Mouse (Mus musculus): ENCODE results near the gene Stxbp1.

Stxbp1 gene

GRCm38 (mm10) chr2:32791297-32791696 lies 55.7 kb downstream of the Stxbp1 start:
- in situ Hi-C loops (cut with MboI, MseI) = no loop called here

- in situ Hi-C loops (cut with MboI, MseI) = no loop called here
These were observed 58.5 kb downstream of the Stxbp1 start for GRCm38 (mm10) chr2:32788581-32788980.

GRCm38 (mm10) chr2:32787176-32787575 lies 59.9 kb downstream of the Stxbp1 start:
- in situ Hi-C loops (cut with MboI, MseI) = no loop called here

GRCm38 (mm10) chr2:32784048-32784681 lies 62.9 kb downstream of the Stxbp1 start, which contains the start of gene Cfap157:
TSS of gene Cfap157 (minus strand) at chr2:32784428.
- in situ Hi-C loops (cut with MboI, MseI) = no loop called here

- in situ Hi-C loops (cut with MboI, MseI) = no loop called here
These were observed 65.3 kb downstream of the Stxbp1 start for GRCm38 (mm10) chr2:32781710-32782109.

- in situ Hi-C loops (cut with MboI, MseI) = loop anchor here (5.0 kb wide), 1 partner anchor 78 kb away; no protein-coding TSS in a partner anchor
These were observed 67.3 kb downstream of the Stxbp1 start for GRCm38 (mm10) chr2:32779714-32780113.

GRCm38 (mm10) chr2:32779131-32779530 lies 67.9 kb downstream of the Stxbp1 start:
- in situ Hi-C loops (cut with MboI, MseI) = loop anchor here (5.0 kb wide), 1 partner anchor 78 kb away; no protein-coding TSS in a partner anchor

GRCm38 (mm10) chr2:32778081-32778480 lies 69.0 kb downstream of the Stxbp1 start:
- in situ Hi-C loops (cut with MboI, MseI) = loop anchor here (5.0 kb wide), 1 partner anchor 79 kb away; no protein-coding TSS in a partner anchor

GRCm38 (mm10) chr2:32776192-32776591 lies 70.9 kb downstream of the Stxbp1 start:
- in situ Hi-C loops (cut with MboI, MseI) = loop anchor here (5.0 kb wide), 1 partner anchor 81 kb away; no protein-coding TSS in a partner anchor

GRCm38 (mm10) chr2:32775359-32776074 lies 71.5 kb downstream of the Stxbp1 start, which contains the start of the genes Ttc16 and Ptrh1:
TSS of gene Ttc16 (minus strand) at chr2:32775633.
TSS of gene Ptrh1 (plus strand) at chr2:32775786.
- in situ Hi-C loops (cut with MboI, MseI) = loop anchor here (5.0 kb wide), 1 partner anchor 82 kb away; no protein-coding TSS in a partner anchor

- in situ Hi-C loops (cut with MboI, MseI) = no loop called here
These were observed 74.3 kb downstream of the Stxbp1 start for GRCm38 (mm10) chr2:32772626-32773279.

GRCm38 (mm10) chr2:32771886-32772285 lies 75.2 kb downstream of the Stxbp1 start:
- in situ Hi-C loops (cut with MboI, MseI) = no loop called here

- in situ Hi-C loops (cut with MboI, MseI) = no loop called here
These were observed 77.5 kb downstream of the Stxbp1 start for GRCm38 (mm10) chr2:32769327-32770085.

- in situ Hi-C loops (cut with MboI, MseI) = no loop called here
These were observed 78.3 kb downstream of the Stxbp1 start for GRCm38 (mm10) chr2:32768661-32769285.

- in situ Hi-C loops (cut with MboI, MseI) = no loop called here
These were observed 79.8 kb downstream of the Stxbp1 start for GRCm38 (mm10) chr2:32767241-32767640.

- in situ Hi-C loops (cut with MboI, MseI) = no loop called here
These were observed 83.7 kb downstream of the Stxbp1 start for GRCm38 (mm10) chr2:32763353-32763752.

- in situ Hi-C loops (cut with MboI, MseI) = no loop called here
These were observed 85.2 kb downstream of the Stxbp1 start for GRCm38 (mm10) chr2:32761859-32762258.

GRCm38 (mm10) chr2:32761361-32761760 lies 85.7 kb downstream of the Stxbp1 start:
- in situ Hi-C loops (cut with MboI, MseI) = no loop called here

GRCm38 (mm10) chr2:32759001-32759400 lies 88.0 kb downstream of the Stxbp1 start:
- in situ Hi-C loops (cut with MboI, MseI) = no loop called here

- in situ Hi-C loops (cut with MboI, MseI) = no loop called here
These were observed 88.5 kb downstream of the Stxbp1 start for GRCm38 (mm10) chr2:32758503-32758902.

Measured in T-helper 2 cell (primary cell).